ENCODE assay signal across 8 mouse cellular contexts in the genomic region with DNA sequence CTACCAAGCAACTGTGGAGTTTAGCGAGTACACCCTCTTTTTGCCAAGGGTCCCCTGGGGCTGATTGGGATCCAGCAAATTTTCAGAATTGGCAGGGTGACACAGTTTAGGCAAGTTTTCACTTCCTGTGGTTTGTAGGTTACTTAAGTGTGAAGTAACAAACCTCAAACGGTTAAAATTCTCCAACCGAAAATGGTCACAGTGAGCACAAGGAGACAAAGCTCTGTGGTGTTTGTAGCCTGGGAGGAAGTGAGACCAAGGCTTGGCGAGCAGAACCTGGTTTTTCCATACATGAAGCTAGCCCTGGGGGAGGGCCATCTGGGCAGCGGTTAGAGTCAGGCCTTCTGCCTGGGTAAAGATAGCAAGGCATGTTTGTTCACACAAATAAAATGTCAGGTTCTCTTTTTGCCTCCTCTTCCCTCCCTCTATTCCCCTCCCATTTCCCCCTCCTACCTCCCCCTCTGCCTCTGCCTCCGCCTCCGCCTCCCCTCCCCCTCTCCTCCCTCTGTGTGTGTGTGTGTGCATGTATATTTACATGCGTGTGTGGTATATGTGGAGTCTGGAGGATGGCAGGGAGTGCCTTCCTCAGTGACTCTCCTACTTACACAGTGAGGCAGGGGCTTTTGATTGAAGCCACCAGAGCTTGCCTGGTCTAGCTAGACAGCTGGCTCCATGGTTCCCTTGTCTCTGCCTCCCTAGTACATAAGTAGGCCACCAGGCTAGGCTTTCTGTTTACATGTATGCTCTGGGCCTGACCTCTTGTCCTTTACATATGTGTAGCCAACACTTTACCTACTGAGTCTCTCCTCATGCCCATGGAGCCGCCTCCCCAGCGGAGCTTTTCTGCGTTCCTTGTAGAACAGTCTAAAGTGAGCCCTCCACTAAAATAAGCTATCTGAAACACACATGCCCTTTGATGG.
A peak's percentile ranks its signal among the peaks of the same experiment; 100 is the strongest.
DNase-seq lines count a peak whose midpoint lies in the region; ATAC-seq lines count a peak whose summit lies in the region.

No protein-coding gene starts in this region.

- WGBS in heart, embryonic 12.5 days, result 67% methylated on average over 11 of the region's 11 CpGs
- 63% methylated on average over 11 of the region's 11 CpGs for WGBS in embryonic facial prominence, embryonic 12.5 days
- WGBS in liver, embryonic 12.5 days (ENCODE audit: insufficient replicate concordance), result 30% methylated on average over 9 of the region's 11 CpGs
- 69% methylated on average over 10 of the region's 11 CpGs for WGBS in hindbrain, embryonic 14.5 days

- H3K9ac ChIP-seq in heart, embryonic 12.5 days, result no peak overlapping the region
- no peak overlapping the region for H3K9ac ChIP-seq in embryonic facial prominence, embryonic 12.5 days
- H3K9ac ChIP-seq in liver, embryonic 12.5 days, result no peak overlapping the region; the same call in 1 of the 2 replicates
- H3K9ac ChIP-seq in hindbrain, embryonic 14.5 days, result no peak overlapping the region

- H3K9me3 ChIP-seq in heart, embryonic 12.5 days (replicated peaks), result no peaks in the 10 kb centered on the region
- no peaks in the 10 kb centered on the region for H3K9me3 ChIP-seq in embryonic facial prominence, embryonic 12.5 days
- H3K9me3 ChIP-seq in liver, embryonic 12.5 days (replicated peaks), result no peaks in the 10 kb centered on the region
- H3K9me3 ChIP-seq in hindbrain, embryonic 14.5 days (ENCODE audit: control insufficient read depth, low read length), result no peaks in the 10 kb centered on the region

- no peak overlapping the region for H3K4me2 ChIP-seq in heart, embryonic 12.5 days
- no peak overlapping the region for H3K4me2 ChIP-seq in embryonic facial prominence, embryonic 12.5 days (replicated peaks)
- peak overlapping the region; percentile 15; the same call in 1 of the 2 replicates for H3K4me2 ChIP-seq in liver, embryonic 12.5 days
- no peak overlapping the region for H3K4me2 ChIP-seq in hindbrain, embryonic 14.5 days (replicated peaks)

- no peaks in the 10 kb centered on the region for H3K36me3 ChIP-seq in heart, embryonic 12.5 days
- H3K36me3 ChIP-seq in embryonic facial prominence, embryonic 12.5 days, result no peaks in the 10 kb centered on the region
- H3K36me3 ChIP-seq in liver, embryonic 12.5 days, result no peaks in the 10 kb centered on the region
- H3K36me3 ChIP-seq in hindbrain, embryonic 14.5 days (replicated peaks; ENCODE audit: control insufficient read depth, insufficient read depth), result no peaks in the 10 kb centered on the region

- no peak overlapping the region for H3K27ac ChIP-seq in heart, embryonic 12.5 days (ENCODE audit: poor library complexity, severe bottlenecking)
- H3K27ac ChIP-seq in embryonic facial prominence, embryonic 12.5 days, result no peak overlapping the region
- H3K27ac ChIP-seq in liver, embryonic 12.5 days, result peak overlapping the region; percentile 67
- H3K27ac ChIP-seq in hindbrain, embryonic 14.5 days, result no peak overlapping the region

- H3K27me3 ChIP-seq in heart, embryonic 12.5 days (replicated peaks), result no peaks in the 10 kb centered on the region
- no peaks in the 10 kb centered on the region for H3K27me3 ChIP-seq in embryonic facial prominence, embryonic 12.5 days
- no peaks in the 10 kb centered on the region for H3K27me3 ChIP-seq in liver, embryonic 12.5 days (replicated peaks)
- H3K27me3 ChIP-seq in hindbrain, embryonic 14.5 days (ENCODE audit: control insufficient read depth, insufficient read depth, low read length), result no peaks in the 10 kb centered on the region

- H3K4me1 ChIP-seq in heart, embryonic 12.5 days (replicated peaks), result peaks cover 16% of the 10 kb centered on the region
- 0 out of 2 replicates have a peak, but pooled peaks cover 7% of the 10 kb centered on the region for H3K4me1 ChIP-seq in embryonic facial prominence, embryonic 12.5 days
- H3K4me1 ChIP-seq in liver, embryonic 12.5 days, result peaks cover 32% of the 10 kb centered on the region
- H3K4me1 ChIP-seq in hindbrain, embryonic 14.5 days (replicated peaks; ENCODE audit: control insufficient read depth, insufficient read depth, low read length), result no peaks in the 10 kb centered on the region

- H3K4me3 ChIP-seq in heart, embryonic 12.5 days, result no peak overlapping the region
- H3K4me3 ChIP-seq in embryonic facial prominence, embryonic 12.5 days, result no peak overlapping the region
- no peak overlapping the region for H3K4me3 ChIP-seq in liver, embryonic 12.5 days
- no peak overlapping the region for H3K4me3 ChIP-seq in hindbrain, embryonic 14.5 days (replicated peaks; ENCODE audit: low read length)

- DNase-seq in heart, adult 18-20 months, result peak; percentile 29 to 65
- peak; percentile 86 for DNase-seq in CD4-positive helper T cell, adult 2 months (ENCODE audit: low read depth, low spot score)
- peak; percentile 63 to 79 for DNase-seq in spleen, adult 18-20 months
- no peak for DNase-seq in urinary bladder, adult 18-20 months (ENCODE audit: low spot score in 2 of 2)
- DNase-seq in hindbrain, embryonic 14.5 days (ENCODE audit: low spot score), result no peak

- no peak for ATAC-seq in heart, embryonic 12.5 days (ENCODE audit: insufficient number of reproducible peaks, low FRiP score)
- peak; percentile 28; the same call in 1 of the 2 replicates for ATAC-seq in embryonic facial prominence, embryonic 12.5 days (ENCODE audit: insufficient number of reproducible peaks, insufficient read depth, low FRiP score, low TSS enrichment)
- ATAC-seq in liver, embryonic 12.5 days, result peak; percentile 67
- no peak for ATAC-seq in hindbrain, embryonic 14.5 days (ENCODE audit: low FRiP score)

Comparison
In these comparisons a context has a peak if more than half of its experiments do, and no peak if none do; other contexts are left out.
1. DNase-seq: peak in heart, adult 18-20 months (2 of 2), CD4-positive helper T cell, adult 2 months (single experiment) and spleen, adult 18-20 months (2 of 2); none in urinary bladder, adult 18-20 months (0 of 2) and hindbrain, embryonic 14.5 days (single experiment).
2. ATAC-seq: peak in embryonic facial prominence, embryonic 12.5 days (single experiment) and liver, embryonic 12.5 days (single experiment); none in heart, embryonic 12.5 days (single experiment) and hindbrain, embryonic 14.5 days (single experiment).